Mouse (Mus musculus) hindbrain, embryonic 14.5 days (tissue): ENCODE measurements at regions not wholly inside any gene's neighbourhood (a gene's known extent, or its start where the extent isn't known, plus 50 kb on each side); places are given as distances from the start of the nearest gene placed in this dataset.
A peak's percentile ranks its signal among the peaks of the same experiment; 100 is the strongest.

ENCODE experiments used
- ATAC-seq: fragments of 200-750 bp; cut with Nextera tagmentation; 2 replicates; pipeline ENCODE4 v1.8.0; 2017; ENCODE audit warnings: moderate number of reproducible peaks, mild to moderate bottlenecking, moderate TSS enrichment, moderate library complexity; ENCODE audit not compliant: low FRiP score
- DNase-seq: peaks from one replicate; pipeline ENCODE4 v3.0.0-alpha.2; 2015; ENCODE audit warnings: low spot score
- H3K27ac ChIP-seq: fragments of 300-500 bp; sonication (generic); 2 replicates; pipeline ENCODE4 v1.5.1; 2014; ENCODE audit warnings: mild to moderate bottlenecking, moderate library complexity
- H3K27me3 ChIP-seq: fragments of 300-500 bp; sonication (generic); 2 replicates; pipeline ENCODE4 v1.6.1; 2014; ENCODE audit warnings: mild to moderate bottlenecking, low read length, mixed read lengths; ENCODE audit not compliant: control insufficient read depth, insufficient read depth
- H3K36me3 ChIP-seq: fragments of 300-500 bp; sonication (generic); replicated peaks from 2 replicates; pipeline ENCODE4 v1.6.1; 2014; ENCODE audit not compliant: control insufficient read depth, insufficient read depth
- H3K4me1 ChIP-seq: fragments of 300-500 bp; sonication (generic); replicated peaks from 2 replicates; pipeline ENCODE4 v1.6.1; 2014; ENCODE audit warnings: antibody characterized with exemption, low read length, mixed read lengths; ENCODE audit not compliant: control insufficient read depth, insufficient read depth
- H3K4me2 ChIP-seq: fragments of 300-500 bp; sonication (generic); replicated peaks from 2 replicates; pipeline ENCODE4 v1.6.1; 2014; ENCODE audit warnings: mild to moderate bottlenecking, moderate library complexity
- H3K4me3 ChIP-seq: fragments of 300-500 bp; sonication (generic); replicated peaks from 2 replicates; pipeline ENCODE4 v1.5.1; 2014; ENCODE audit warnings: mild to moderate bottlenecking, low read length
- H3K9ac ChIP-seq: fragments of 300-500 bp; sonication (generic); 2 replicates; pipeline ENCODE4 v1.6.1; 2014
- H3K9me3 ChIP-seq: fragments of 300-500 bp; sonication (generic); 2 replicates; pipeline ENCODE4 v1.6.1; 2016; ENCODE audit warnings: low read length; ENCODE audit not compliant: control insufficient read depth
- WGBS: fragments of 180-500 bp; shearing (Covaris S2); extraction: QIAGEN DNeasy Blood & Tissue Kit; methylation state at CpG from one replicate; pipeline ENCODE4 v1.1.7; 2014; 5-methylcytosine and 5-hydroxymethylcytosine counted together

- H3K9ac ChIP-seq, result no peak overlapping the region
- no peak overlapping the region for H3K4me2 ChIP-seq
- WGBS, result 81% methylated on average over 4 of the region's 4 CpGs
- ATAC-seq (no peak), DNase-seq (no peak)
- no peak overlapping the region for H3K27ac ChIP-seq
- H3K4me1 ChIP-seq, result no peaks in the 10 kb centered on the region
- no peaks in the 10 kb centered on the region for H3K36me3 ChIP-seq
- no peaks in the 10 kb centered on the region for H3K27me3 ChIP-seq
- no peaks in the 10 kb centered on the region for H3K9me3 ChIP-seq
- no peak overlapping the region for H3K4me3 ChIP-seq
Observed at GRCm38 (mm10) chr13:106471264-106471663, 465.5 kb downstream of the Ipo11 start.

GRCm38 (mm10) chr13:106454366-106454927 lies 482.3 kb downstream of the Ipo11 start:
- 64% methylated on average over 6 of the region's 6 CpGs for WGBS
- DNase-seq, result no peak

GRCm38 (mm10) chr13:106432165-106432564 lies 504.6 kb downstream of the Ipo11 start:
- DNase-seq (no peak), ATAC-seq (no peak)
- Histone ChIP-seq H3K4me2 (no peak overlapping the region), H3K27me3 (no peaks in the 10 kb centered on the region), H3K9ac (no peak overlapping the region), H3K4me3 (no peak overlapping the region), H3K36me3 (no peaks in the 10 kb centered on the region), H3K4me1 (no peaks in the 10 kb centered on the region; the same call in 1 of the 2 replicates), H3K27ac (0 out of 2 replicates have a peak overlapping the region, but pooled peaks have one; percentile 20), H3K9me3 (no peaks in the 10 kb centered on the region)
- WGBS, result 51% methylated on average over 3 of the region's 3 CpGs

More at GRCm38 (mm10) chr13:106454366-106454927, 482.3 kb downstream of the Ipo11 start:
- Histone ChIP-seq H3K9me3 (no peaks in the 10 kb centered on the region), H3K4me2 (no peak overlapping the region), H3K4me1 (no peaks in the 10 kb centered on the region), H3K9ac (no peak overlapping the region), H3K27me3 (no peaks in the 10 kb centered on the region), H3K36me3 (no peaks in the 10 kb centered on the region), H3K4me3 (no peak overlapping the region), H3K27ac (no peak overlapping the region)
- ATAC-seq, result peak; percentile 40; the same call in 1 of the 2 replicates

- DNase-seq (no peak), ATAC-seq (peak; percentile 57; the same call in 1 of the 2 replicates)
- H3K4me1 ChIP-seq, result no peaks in the 10 kb centered on the region
- H3K4me2 ChIP-seq, result no peak overlapping the region
- H3K9me3 ChIP-seq, result no peaks in the 10 kb centered on the region
- no peaks in the 10 kb centered on the region for H3K36me3 ChIP-seq
- WGBS, result 29% methylated on average over 1 of the region's 1 CpGs
- no peaks in the 10 kb centered on the region for H3K27me3 ChIP-seq
- no peak overlapping the region for H3K27ac ChIP-seq
- no peak overlapping the region for H3K4me3 ChIP-seq
- H3K9ac ChIP-seq, result no peak overlapping the region
Observed at GRCm38 (mm10) chr13:106406608-106407038, 530.1 kb downstream of the Ipo11 start.

GRCm38 (mm10) chr13:106392642-106393041 lies 544.1 kb downstream of the Ipo11 start:
- H3K4me3 ChIP-seq, result no peak overlapping the region
- DNase-seq, result no peak
- no peaks in the 10 kb centered on the region for H3K27me3 ChIP-seq
- H3K27ac ChIP-seq, result no peak overlapping the region
- no peaks in the 10 kb centered on the region for H3K9me3 ChIP-seq
- WGBS, result 76% methylated on average over 8 of the region's 8 CpGs
- no peak overlapping the region for H3K9ac ChIP-seq
- no peaks in the 10 kb centered on the region for H3K4me1 ChIP-seq
- H3K4me2 ChIP-seq, result no peak overlapping the region
- ATAC-seq, result no peak
- H3K36me3 ChIP-seq, result no peaks in the 10 kb centered on the region

- Histone ChIP-seq H3K9me3 (no peaks in the 10 kb centered on the region), H3K4me1 (no peaks in the 10 kb centered on the region), H3K4me2 (no peak overlapping the region), H3K36me3 (no peaks in the 10 kb centered on the region), H3K27ac (no peak overlapping the region), H3K9ac (no peak overlapping the region), H3K27me3 (no peaks in the 10 kb centered on the region), H3K4me3 (no peak overlapping the region)
- no peak for DNase-seq
- ATAC-seq, result no peak
- 76% methylated on average over 4 of the region's 4 CpGs for WGBS
Observed at GRCm38 (mm10) chr13:106388634-106389033, 548.1 kb downstream of the Ipo11 start.

GRCm38 (mm10) chr13:106367589-106367988 lies 569.2 kb downstream of the Ipo11 start:
- DNase-seq (no peak), ATAC-seq (no peak)
- no peak overlapping the region for H3K9ac ChIP-seq

GRCm38 (mm10) chr13:106352614-106353409 lies 583.9 kb downstream of the Ipo11 start:
- Histone ChIP-seq H3K4me2 (no peak overlapping the region), H3K27me3 (no peaks in the 10 kb centered on the region), H3K36me3 (no peaks in the 10 kb centered on the region), H3K27ac (no peak overlapping the region), H3K4me3 (no peak overlapping the region), H3K9me3 (no peaks in the 10 kb centered on the region), H3K4me1 (no peaks in the 10 kb centered on the region), H3K9ac (no peak overlapping the region)
- WGBS, result 65% methylated on average over 4 of the region's 4 CpGs
- ATAC-seq, result peak; percentile 71
- no peak for DNase-seq

More at GRCm38 (mm10) chr13:106367589-106367988, 569.2 kb downstream of the Ipo11 start:
- no peak overlapping the region for H3K27ac ChIP-seq
- no peaks in the 10 kb centered on the region for H3K9me3 ChIP-seq
- H3K27me3 ChIP-seq, result no peaks in the 10 kb centered on the region
- H3K4me3 ChIP-seq, result no peak overlapping the region
- H3K4me1 ChIP-seq, result no peaks in the 10 kb centered on the region
- no peaks in the 10 kb centered on the region for H3K36me3 ChIP-seq
- WGBS, result 72% methylated on average over 7 of the region's 7 CpGs
- no peak overlapping the region for H3K4me2 ChIP-seq

- Histone ChIP-seq H3K27me3 (no peaks in the 10 kb centered on the region), H3K4me3 (no peak overlapping the region), H3K4me2 (no peak overlapping the region), H3K4me1 (no peaks in the 10 kb centered on the region), H3K27ac (no peak overlapping the region), H3K9ac (no peak overlapping the region), H3K9me3 (no peaks in the 10 kb centered on the region), H3K36me3 (no peaks in the 10 kb centered on the region)
- DNase-seq (no peak), ATAC-seq (no peak)
Observed at GRCm38 (mm10) chr13:106332025-106332424, 604.7 kb downstream of the Ipo11 start.
